Mouse (Mus musculus) colon, adult 2 months (tissue): ENCODE results near the gene Gm27179. TPM values are rescaled to one million over a fixed set of nuclear protein-coding genes. Genes with fewer than 3 reads are reported as not detected.

ENCODE experiments used
- polyA plus RNA-seq: library from polyadenylated mRNA; depleted of rRNA; stranded (reverse); fragments of >200 nt; gene quantifications from 2 replicates; pipeline ENCODE4 v1.2.3, GENCODE M21; 2012; rRNA removed

Gene Gm27179
- polyA plus RNA-seq: not detected in 2 replicates

GRCm38 (mm10) chr14:69512449-69512848 lies at the start of gene Gm27179:
Gene Gm27179, minus strand, starts transcription at chr14:69512549.

GRCm38 (mm10) chr14:69555110-69555831 lies 42.9 kb upstream of the Gm27179 start, which contains the start of gene Entpd4b:
Gene Entpd4b, plus strand, starts transcription at chr14:69555424.

GRCm38 (mm10) chr14:69503174-69503573 lies 9.2 kb downstream of the Gm27179 start, which contains the start of gene Gm16867:
Gene Gm16867, minus strand, starts transcription at chr14:69503362.

Other genes with a start within 250 kb of the Gm27179 start
- gene Synb, start 218.2 kb downstream of the Gm27179 start, polyA plus RNA-seq: not detected in 2 replicates
- 22.0 and 23.0 TPM in 2 replicates for gene Gm16867, start 9.2 kb downstream of the Gm27179 start, polyA plus RNA-seq
- gene Entpd4b, start 42.9 kb upstream of the Gm27179 start, polyA plus RNA-seq: 18.4 and 27.1 TPM in 2 replicates